Mouse (Mus musculus): ENCODE results near the gene Araf. TPM values are rescaled to one million over a fixed set of nuclear protein-coding genes. Genes with fewer than 3 reads are reported as not detected.

Gene Araf
- 10 to 100 TPM; 81.1 to 88.0 TPM for total RNA-seq (2021)
- polyA plus RNA-seq (2012; rRNA removed), result 135 and 169 TPM in 2 replicates
- long read RNA-seq, transcript Araf-202 (6 exons, 1,520 nt), result major isoform, 17 of 42 reads
- long read RNA-seq, transcript Araf-201 (16 exons, 2,358 nt), result minor isoform, 9 of 42 reads
- long read RNA-seq, partial matches to known transcripts, result 2 of 42 reads
- long read RNA-seq, other reads (novel, unspliced or antisense), result 13 of 42 reads

- no peaks in the 10 kb centered on the region for H3K4me1 ChIP-seq (ENCODE audit: control insufficient read depth, insufficient read depth, low read length)
- no peaks in the 10 kb centered on the region for H3K27me3 ChIP-seq (ENCODE audit: control insufficient read depth, insufficient read depth, low read length)
- TF ChIP-seq EP300 (IDR thresholded peaks at IDR 0.05; ENCODE audit: insufficient read depth, low read depth, low read length) (no peak), CTCF (IDR thresholded peaks at IDR 0.05) (no peak), POLR2A (IDR thresholded peaks at IDR 0.05; ENCODE audit: insufficient read depth, low read depth, low read length) (no peak)
- no peak within 1 kb of the TSS for H3K27ac ChIP-seq
- no peaks in the 10 kb centered on the region for H3K36me3 ChIP-seq (ENCODE audit: control insufficient read depth, insufficient read depth, low read length)
- DNase-seq, result no peak
- WGBS, result 19% methylated on average over 6 of the region's 7 CpGs
- intact Hi-C loops (cut with DNase I), result no loop called here
- peak within 1 kb of the TSS; percentile 36 for H3K9ac ChIP-seq (ENCODE audit: low read depth, low read length)
- H3K79me2 ChIP-seq (replicated peaks; ENCODE audit: control insufficient read depth, insufficient read depth, low read length), result no peaks in the 10 kb centered on the region
- peak within 1 kb of the TSS; percentile 44 for H3K4me3 ChIP-seq
Observed at GRCm38 (mm10) chrX:20797681-20798080, at the start of gene Araf. Gene Araf, plus strand, starts transcription at chrX:20797814.

- H3K27me3 ChIP-seq (ENCODE audit: control insufficient read depth, insufficient read depth, low read length), result no peaks in the 10 kb centered on the region
- no peak overlapping the region for H3K27ac ChIP-seq
- no peaks in the 10 kb centered on the region for H3K36me3 ChIP-seq (ENCODE audit: control insufficient read depth, insufficient read depth, low read length)
- no peaks in the 10 kb centered on the region for H3K4me1 ChIP-seq (ENCODE audit: control insufficient read depth, insufficient read depth, low read length)
- H3K4me3 ChIP-seq, result no peak overlapping the region
- H3K9ac ChIP-seq (ENCODE audit: low read depth, low read length), result no peak overlapping the region
- no peak for TF ChIP-seq EP300 (IDR thresholded peaks at IDR 0.05; ENCODE audit: insufficient read depth, low read depth, low read length)
- TF ChIP-seq POLR2A (IDR thresholded peaks at IDR 0.05; ENCODE audit: insufficient read depth, low read depth, low read length), result no peak
- TF ChIP-seq CTCF (IDR thresholded peaks at IDR 0.05), result no peak
- intact Hi-C loops (cut with DNase I), result no loop called here
- 90% methylated on average over 2 of the region's 2 CpGs for WGBS
- DNase-seq, result no peak
- no peaks in the 10 kb centered on the region for H3K79me2 ChIP-seq (replicated peaks; ENCODE audit: control insufficient read depth, insufficient read depth, low read length)
Observed at GRCm38 (mm10) chrX:20748829-20749228, 48.8 kb upstream of the Araf start.

GRCm38 (mm10) chrX:20761201-20761600 is 36.4 kb upstream of the Araf start:
- no peak overlapping the region for H3K4me3 ChIP-seq
- no peaks in the 10 kb centered on the region for H3K4me1 ChIP-seq (ENCODE audit: control insufficient read depth, insufficient read depth, low read length)
- TF ChIP-seq POLR2A (IDR thresholded peaks at IDR 0.05; ENCODE audit: insufficient read depth, low read depth, low read length), result no peak
- no peak for TF ChIP-seq EP300 (IDR thresholded peaks at IDR 0.05; ENCODE audit: insufficient read depth, low read depth, low read length)
- no peak for TF ChIP-seq CTCF (IDR thresholded peaks at IDR 0.05)
- DNase-seq, result no peak
- intact Hi-C loops (cut with DNase I), result no loop called here
- H3K27ac ChIP-seq, result no peak overlapping the region
- WGBS, result 67% methylated on average over 4 of the region's 4 CpGs
- H3K27me3 ChIP-seq (ENCODE audit: control insufficient read depth, insufficient read depth, low read length), result no peaks in the 10 kb centered on the region
- H3K79me2 ChIP-seq (replicated peaks; ENCODE audit: control insufficient read depth, insufficient read depth, low read length), result no peaks in the 10 kb centered on the region
- H3K9ac ChIP-seq (ENCODE audit: low read depth, low read length), result no peak overlapping the region
- H3K36me3 ChIP-seq (ENCODE audit: control insufficient read depth, insufficient read depth, low read length), result no peaks in the 10 kb centered on the region

GRCm38 (mm10) chrX:20770697-20771381 is 26.8 kb upstream of the Araf start:
- H3K79me2 ChIP-seq (replicated peaks; ENCODE audit: control insufficient read depth, insufficient read depth, low read length), result no peaks in the 10 kb centered on the region
- WGBS, result 0% methylated on average over 1 of the region's 1 CpGs
- H3K4me3 ChIP-seq, result no peak overlapping the region
- no peaks in the 10 kb centered on the region for H3K4me1 ChIP-seq (ENCODE audit: control insufficient read depth, insufficient read depth, low read length)
- intact Hi-C loops (cut with DNase I), result loop anchor here (2.0 kb wide), 1 partner anchor 108 kb away; no protein-coding TSS in a partner anchor
- no peaks in the 10 kb centered on the region for H3K36me3 ChIP-seq (ENCODE audit: control insufficient read depth, insufficient read depth, low read length)
- no peak overlapping the region for H3K27ac ChIP-seq
- H3K9ac ChIP-seq (ENCODE audit: low read depth, low read length), result no peak overlapping the region
- no peak for TF ChIP-seq POLR2A (IDR thresholded peaks at IDR 0.05; ENCODE audit: insufficient read depth, low read depth, low read length)
- TF ChIP-seq EP300 (IDR thresholded peaks at IDR 0.05; ENCODE audit: insufficient read depth, low read depth, low read length), result 0 out of 2 replicates have a peak, but pooled peaks have one; percentile 42
- peak; percentile 94 for TF ChIP-seq CTCF (IDR thresholded peaks at IDR 0.05)
- H3K27me3 ChIP-seq (ENCODE audit: control insufficient read depth, insufficient read depth, low read length), result no peaks in the 10 kb centered on the region
- peak; percentile 74 to 90 for DNase-seq

- Histone ChIP-seq H3K4me3 (no peak overlapping the region), H3K9ac (ENCODE audit: low read depth, low read length) (no peak overlapping the region), H3K27ac (no peak overlapping the region), H3K4me1 (ENCODE audit: control insufficient read depth, insufficient read depth, low read length) (no peaks in the 10 kb centered on the region), H3K79me2 (replicated peaks; ENCODE audit: control insufficient read depth, insufficient read depth, low read length) (no peaks in the 10 kb centered on the region), H3K36me3 (ENCODE audit: control insufficient read depth, insufficient read depth, low read length) (no peaks in the 10 kb centered on the region), H3K27me3 (ENCODE audit: control insufficient read depth, insufficient read depth, low read length) (no peaks in the 10 kb centered on the region)
- intact Hi-C loops (cut with DNase I), result loop anchor here (2.0 kb wide), 1 partner anchor 109 kb away; no protein-coding TSS in a partner anchor
- WGBS, result 58% methylated on average over 2 of the region's 2 CpGs
- no peak for TF ChIP-seq POLR2A (IDR thresholded peaks at IDR 0.05; ENCODE audit: insufficient read depth, low read depth, low read length)
- no peak for TF ChIP-seq CTCF (IDR thresholded peaks at IDR 0.05)
- no peak for TF ChIP-seq EP300 (IDR thresholded peaks at IDR 0.05; ENCODE audit: insufficient read depth, low read depth, low read length)
- no peak for DNase-seq
Observed at GRCm38 (mm10) chrX:20771666-20772065, 25.9 kb upstream of the Araf start.

Data from heart, adult 2 months (tissue).